15 mouse cellular contexts compared by ENCODE assay signal in the genomic region with DNA sequence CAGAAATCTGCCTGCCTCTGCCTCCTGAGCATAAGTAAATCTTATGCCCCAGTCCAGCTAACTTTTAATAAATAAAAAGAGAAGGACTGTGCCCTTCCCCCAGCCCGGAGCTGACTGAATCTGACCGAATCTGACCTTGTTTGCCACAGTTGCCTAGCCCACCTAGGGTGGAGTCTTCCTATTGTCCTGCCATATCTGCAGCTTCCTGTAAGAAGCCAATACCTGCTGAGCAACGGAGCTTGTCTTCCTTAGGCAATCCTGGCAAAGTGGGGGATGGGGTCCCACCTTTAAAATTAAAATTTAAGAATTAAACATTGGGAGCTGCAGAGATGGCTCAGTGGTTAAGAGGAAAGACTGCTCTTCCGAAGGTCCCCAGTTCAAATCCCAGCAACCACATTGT.
"Had no signal": no experiment of that assay in that cellular context is flagged by ENCODE, and none has a peak within 500 bp of the region (broad histone marks: within the 10 kb centered on the region; RNA-seq: fewer than 3 reads in every experiment).

No protein-coding gene starts in this region.

- DNase-seq: lung, adult 18-20 months; lung, embryonic 14.5 days; lung, postnatal 10 days; lung, postnatal 4 days; right cerebral cortex, postnatal 14 days; thymus, adult 2 months; thymus, postnatal 25 days; thymus, postnatal 4 days had no signal

- H3K27me3 ChIP-seq: midbrain, embryonic 13.5 days; midbrain, embryonic 15.5 days; neural tube, embryonic 12.5 days; stomach, embryonic 15.5 days had no signal

- H3K36me3 ChIP-seq: midbrain, embryonic 15.5 days had no signal

- H3K4me2 ChIP-seq: lung, embryonic 14.5 days; midbrain, embryonic 13.5 days; midbrain, embryonic 15.5 days; neural tube, embryonic 12.5 days; stomach, embryonic 15.5 days had no signal

- H3K27ac ChIP-seq: midbrain, embryonic 10.5 days; midbrain, embryonic 13.5 days; midbrain, embryonic 15.5 days; neural tube, embryonic 12.5 days; stomach, embryonic 15.5 days; stomach, postnatal 0 days had no signal

- H3K4me1 ChIP-seq: neural tube, embryonic 12.5 days had no signal

- H3K9me3 ChIP-seq: midbrain, embryonic 13.5 days; midbrain, embryonic 15.5 days; neural tube, embryonic 12.5 days; stomach, embryonic 15.5 days had no signal

- ATAC-seq: midbrain, embryonic 13.5 days; midbrain, embryonic 15.5 days had no signal

- H3K4me3 ChIP-seq: midbrain, embryonic 10.5 days; midbrain, embryonic 13.5 days; midbrain, embryonic 15.5 days; myocyte; neural tube, embryonic 12.5 days; stomach, embryonic 15.5 days had no signal

- H3K9ac ChIP-seq: lung, embryonic 14.5 days; midbrain, embryonic 13.5 days; midbrain, embryonic 15.5 days; neural tube, embryonic 12.5 days; stomach, embryonic 15.5 days had no signal
